Mouse (Mus musculus) kidney, embryonic 15.5 days (tissue): ENCODE results near the gene H2-T24. TPM values are rescaled to one million over a fixed set of nuclear protein-coding genes. Genes with fewer than 3 reads are reported as not detected.

Source experiments
- ATAC-seq: fragments of 200-750 bp; cut with Nextera tagmentation; replicated peaks from 2 replicates; pipeline ENCODE4 v1.8.0; 2017; ENCODE audit warnings: moderate TSS enrichment; ENCODE audit not compliant: low FRiP score
- H3K27ac ChIP-seq: fragments of 300-500 bp; sonication (generic); 2 replicates; pipeline ENCODE4 v1.5.1; 2015; ENCODE audit warnings: mild to moderate bottlenecking, inconsistent platforms
- H3K27me3 ChIP-seq: fragments of 300-500 bp; sonication (generic); 2 replicates; pipeline ENCODE4 v1.6.1; 2015; ENCODE audit warnings: inconsistent platforms
- H3K36me3 ChIP-seq: fragments of 300-500 bp; sonication (generic); 2 replicates; pipeline ENCODE4 v1.6.1; 2015; ENCODE audit warnings: inconsistent platforms
- H3K4me1 ChIP-seq: fragments of 300-500 bp; sonication (generic); 2 replicates; pipeline ENCODE4 v1.6.1; 2015; ENCODE audit warnings: inconsistent platforms
- H3K4me2 ChIP-seq: fragments of 300-500 bp; sonication (generic); 2 replicates; pipeline ENCODE4 v1.6.1; 2015; ENCODE audit warnings: moderate library complexity, mild to moderate bottlenecking, inconsistent platforms
- H3K4me3 ChIP-seq: fragments of 300-500 bp; sonication (generic); replicated peaks from 2 replicates; pipeline ENCODE4 v1.5.1; 2015; ENCODE audit warnings: mild to moderate bottlenecking, inconsistent platforms
- H3K9ac ChIP-seq: fragments of 300-500 bp; sonication (generic); 2 replicates; pipeline ENCODE4 v1.6.1; 2015; ENCODE audit warnings: mild to moderate bottlenecking, inconsistent platforms
- H3K9me3 ChIP-seq: fragments of 300-500 bp; sonication (generic); replicated peaks from 2 replicates; pipeline ENCODE4 v1.6.1; 2016; ENCODE audit warnings: inconsistent platforms
- WGBS: fragments of 180-500 bp; shearing (Covaris S2); methylation state at CpG from one replicate; pipeline ENCODE4 v1.1.7; 2015; ENCODE audit warnings: mixed read lengths; 5-methylcytosine and 5-hydroxymethylcytosine counted together
- polyA plus RNA-seq: library from polyadenylated mRNA; unstranded; fragments of >200 nt; fragmentation: Nextera tagmentation; extraction: Ambion mirVana; gene quantifications from 2 replicates; pipeline ENCODE4 v1.2.1, GENCODE M21; 2015

H2-T24 gene
- polyA plus RNA-seq, 1 experiment from 2014 or later: 3.5 TPM

DNA sequence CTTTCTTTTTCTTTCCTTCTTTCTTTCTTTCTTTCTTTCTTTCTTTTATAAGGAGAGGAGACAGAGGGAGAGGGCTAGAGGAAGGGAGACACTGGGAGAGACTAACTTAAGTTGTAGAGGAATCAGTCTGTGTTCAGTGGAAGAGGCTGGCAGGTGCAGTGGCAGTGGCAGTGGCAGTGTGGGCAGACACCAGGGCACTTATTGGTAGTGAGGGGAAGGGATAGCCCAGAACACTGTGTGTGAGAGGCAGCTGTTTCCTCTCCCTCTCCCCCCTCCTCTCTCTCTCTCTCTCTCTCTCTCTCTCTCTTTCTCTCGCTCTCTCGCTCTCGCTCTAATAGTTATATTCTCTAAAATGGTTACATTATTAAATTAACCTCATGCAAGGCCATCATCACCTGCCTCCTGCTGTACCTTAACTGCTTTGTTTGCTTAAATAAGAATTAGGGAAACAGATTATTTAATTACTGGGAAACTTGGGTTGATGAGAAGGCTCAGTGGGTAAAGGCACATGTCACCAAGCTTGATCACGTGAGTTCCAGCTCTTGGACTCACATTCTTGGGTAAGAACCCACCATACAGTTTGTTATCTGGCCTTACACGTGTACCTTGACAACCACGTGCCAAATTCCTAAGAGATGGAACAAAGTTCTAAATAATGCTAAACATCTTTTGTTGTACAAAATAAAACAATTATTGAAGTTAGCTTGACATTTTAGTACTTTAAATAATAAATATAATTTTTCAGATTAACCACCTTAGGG is 21.6 kb downstream of the H2-T24 start:
- H3K4me2 ChIP-seq: no peak overlapping the region
- no peak overlapping the region for H3K27ac ChIP-seq
- no peak for ATAC-seq
- H3K27me3 ChIP-seq: no peaks in the 10 kb centered on the region
- peaks cover 25% of the 10 kb centered on the region for H3K4me1 ChIP-seq
- WGBS: 84% methylated on average over 6 of the region's 6 CpGs
- no peak overlapping the region for H3K4me3 ChIP-seq
- no peaks in the 10 kb centered on the region for H3K9me3 ChIP-seq
- H3K36me3 ChIP-seq: no peaks in the 10 kb centered on the region
- H3K9ac ChIP-seq: no peak overlapping the region

GRCm38 (mm10) chr17:35997713-35998510 is 22.4 kb downstream of the H2-T24 start:
- Histone ChIP-seq H3K4me3 (no peak overlapping the region), H3K27ac (no peak overlapping the region), H3K4me2 (no peak overlapping the region), H3K4me1 (peaks cover 30% of the 10 kb centered on the region), H3K9me3 (no peaks in the 10 kb centered on the region), H3K36me3 (no peaks in the 10 kb centered on the region), H3K27me3 (no peaks in the 10 kb centered on the region), H3K9ac (no peak overlapping the region)
- 54% methylated on average over 12 of the region's 12 CpGs for WGBS
- no peak for ATAC-seq

DNA sequence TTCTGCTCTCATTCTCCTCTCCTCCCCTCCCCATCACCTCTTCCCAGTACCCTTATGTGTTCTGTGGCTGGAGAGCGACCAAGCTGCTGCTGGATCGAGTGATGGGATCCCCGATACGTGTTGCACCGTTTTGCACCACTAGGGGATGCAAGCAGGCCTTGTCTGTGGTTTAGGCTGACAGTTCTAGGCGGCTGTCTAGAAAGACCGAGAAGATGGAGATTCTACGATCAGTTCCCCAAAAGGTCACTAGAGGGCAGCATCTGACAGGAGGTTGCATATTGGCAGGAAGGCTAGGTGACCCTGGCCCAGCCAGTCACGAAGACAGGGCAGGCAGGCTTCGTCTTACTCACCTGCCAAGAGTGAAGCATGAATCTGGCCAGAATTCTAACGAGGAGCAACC is 23.4 kb downstream of the H2-T24 start:
- no peaks in the 10 kb centered on the region for H3K9me3 ChIP-seq
- peak; percentile 67 for ATAC-seq
- H3K4me2 ChIP-seq: no peak overlapping the region
- no peaks in the 10 kb centered on the region for H3K27me3 ChIP-seq
- H3K4me1 ChIP-seq: peaks cover 30% of the 10 kb centered on the region
- H3K36me3 ChIP-seq: no peaks in the 10 kb centered on the region
- no peak overlapping the region for H3K27ac ChIP-seq
- 3% methylated on average over 11 of the region's 11 CpGs for WGBS
- H3K9ac ChIP-seq: no peak overlapping the region
- no peak overlapping the region for H3K4me3 ChIP-seq

DNA sequence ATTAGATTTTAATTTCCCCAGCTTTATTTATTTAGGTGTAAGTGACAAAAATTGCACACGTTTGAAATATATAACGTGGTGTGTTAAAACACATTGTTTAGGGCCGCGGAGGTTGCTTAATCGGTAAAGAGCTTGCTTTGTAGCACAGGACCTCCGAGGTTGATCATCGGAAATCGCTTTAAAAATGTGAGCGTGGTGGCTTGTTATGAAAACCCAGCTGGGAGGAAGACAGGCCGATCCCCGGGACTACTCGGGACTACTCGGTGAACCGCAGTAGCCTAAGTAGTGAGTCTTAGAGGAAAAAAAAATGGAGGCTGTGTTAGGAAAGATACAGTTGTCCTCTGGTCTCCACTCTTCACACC is 25.5 kb downstream of the H2-T24 start:
- no peaks in the 10 kb centered on the region for H3K9me3 ChIP-seq
- H3K36me3 ChIP-seq: peaks cover 2% of the 10 kb centered on the region
- ATAC-seq: no peak
- H3K9ac ChIP-seq: peak overlapping the region; percentile 66
- H3K4me1 ChIP-seq: peaks cover 30% of the 10 kb centered on the region
- H3K4me3 ChIP-seq: peak overlapping the region; percentile 58
- H3K4me2 ChIP-seq: peak overlapping the region; percentile 71
- H3K27ac ChIP-seq: peak overlapping the region; percentile 51
- 1% methylated on average over 14 of the region's 14 CpGs for WGBS
- H3K27me3 ChIP-seq: no peaks in the 10 kb centered on the region

GRCm38 (mm10) chr17:35994175-35994878 is 26.0 kb downstream of the H2-T24 start:
- peak overlapping the region; percentile 58 for H3K4me3 ChIP-seq
- WGBS: 4% methylated on average over 31 of the region's 31 CpGs
- no peaks in the 10 kb centered on the region for H3K27me3 ChIP-seq
- no peaks in the 10 kb centered on the region for H3K9me3 ChIP-seq
- ATAC-seq: peak; percentile 59
- H3K36me3 ChIP-seq: peaks cover 7% of the 10 kb centered on the region
- H3K9ac ChIP-seq: peak overlapping the region; percentile 66
- peak overlapping the region; percentile 61 for H3K27ac ChIP-seq
- H3K4me1 ChIP-seq: peaks cover 30% of the 10 kb centered on the region
- H3K4me2 ChIP-seq: peak overlapping the region; percentile 71

GRCm38 (mm10) chr17:35993675-35994074 is 26.7 kb downstream of the H2-T24 start:
- Histone ChIP-seq H3K4me2 (peak overlapping the region; percentile 71), H3K27me3 (no peaks in the 10 kb centered on the region), H3K4me1 (peaks cover 30% of the 10 kb centered on the region), H3K27ac (no peak overlapping the region), H3K9ac (no peak overlapping the region), H3K36me3 (peaks cover 13% of the 10 kb centered on the region), H3K9me3 (no peaks in the 10 kb centered on the region), H3K4me3 (peak overlapping the region; percentile 58)
- ATAC-seq: peak; percentile 72
- whole genome bisulfite sequencing: 7% methylated on average over 17 of the region's 17 CpGs

DNA sequence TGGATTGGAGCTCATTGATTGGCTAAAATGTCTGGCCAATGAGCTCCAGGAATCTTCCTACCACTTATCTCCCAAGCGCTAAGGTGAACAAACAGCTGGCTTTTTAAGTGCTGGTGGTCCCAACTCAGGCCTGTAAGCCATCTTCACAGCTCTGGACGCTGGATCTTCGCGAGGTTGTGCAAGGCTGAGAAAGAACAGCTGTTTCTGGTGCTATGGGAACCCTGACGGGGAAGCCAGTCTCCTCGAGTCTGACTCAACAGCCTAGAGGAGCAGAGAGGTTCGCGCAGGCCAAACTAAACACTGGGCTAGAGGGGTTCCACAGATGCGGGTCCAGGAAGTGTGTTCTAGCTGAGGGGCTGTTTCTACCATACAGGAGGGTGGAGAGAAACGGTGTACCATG is 28.6 kb downstream of the H2-T24 start:
- WGBS: 29% methylated on average over 10 of the region's 10 CpGs
- H3K9ac ChIP-seq: no peak overlapping the region
- no peaks in the 10 kb centered on the region for H3K27me3 ChIP-seq
- H3K9me3 ChIP-seq: no peaks in the 10 kb centered on the region
- H3K4me1 ChIP-seq: peaks cover 21% of the 10 kb centered on the region
- no peak overlapping the region for H3K4me3 ChIP-seq
- no peak for ATAC-seq
- peaks cover 32% of the 10 kb centered on the region for H3K36me3 ChIP-seq
- no peak overlapping the region for H3K4me2 ChIP-seq
- no peak overlapping the region for H3K27ac ChIP-seq

DNA sequence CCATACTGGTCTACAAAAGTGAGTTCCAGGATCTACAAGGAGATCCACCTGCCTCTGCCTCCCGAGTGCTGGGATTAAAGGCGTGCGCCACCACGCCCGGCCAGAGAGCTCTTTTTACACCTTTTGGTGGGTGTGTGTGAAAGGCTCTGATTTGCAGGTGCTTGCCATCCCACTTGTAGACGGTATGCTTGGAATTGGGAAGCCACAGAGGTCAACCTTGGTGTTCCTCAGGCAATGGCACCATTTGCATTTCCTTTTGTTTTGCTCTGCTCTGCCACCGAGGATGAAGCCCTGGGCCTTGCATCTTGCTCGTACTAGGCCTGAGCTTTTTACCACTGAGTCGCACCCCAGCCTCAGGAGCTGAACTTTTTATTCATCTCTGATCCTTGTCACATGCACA is 38.6 kb downstream of the H2-T24 start:
- 93% methylated on average over 9 of the region's 9 CpGs for WGBS

DNA sequence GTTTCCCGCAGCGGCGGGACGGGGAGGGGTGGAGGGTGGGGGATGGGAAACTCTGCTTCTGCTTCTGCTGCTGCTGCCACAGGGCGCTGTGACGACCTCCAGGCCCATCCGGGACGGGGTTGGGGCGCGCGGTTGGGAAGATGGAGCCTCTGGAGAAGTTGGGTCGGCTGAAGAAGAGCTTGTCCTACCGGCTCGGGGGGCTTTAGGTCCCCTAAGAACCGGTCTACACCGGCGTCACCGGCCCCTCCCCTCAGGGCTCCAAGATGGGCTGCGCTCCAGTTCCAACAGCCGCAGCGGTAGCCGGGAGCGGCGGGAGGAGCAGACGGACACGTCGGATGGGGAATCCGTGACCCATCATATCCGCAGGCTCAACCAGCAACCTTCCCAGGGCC is 40.0 kb downstream of the H2-T24 start:
- WGBS: under 1% methylated on average over 28 of the region's 29 CpGs
- H3K4me1 ChIP-seq: peaks cover 18% of the 10 kb centered on the region
- ATAC-seq: peak; percentile 44
- peaks cover 49% of the 10 kb centered on the region for H3K36me3 ChIP-seq
- peak overlapping the region; percentile 96 for H3K27ac ChIP-seq
- H3K4me3 ChIP-seq: peak overlapping the region; percentile 78
- H3K9ac ChIP-seq: peak overlapping the region; percentile 86
- no peaks in the 10 kb centered on the region for H3K27me3 ChIP-seq
- peak overlapping the region; percentile 71 for H3K4me2 ChIP-seq
- no peaks in the 10 kb centered on the region for H3K9me3 ChIP-seq

More for the DNA sequence above, 38.6 kb downstream of the H2-T24 start:
- Histone ChIP-seq H3K27me3 (no peaks in the 10 kb centered on the region), H3K9ac (no peak overlapping the region), H3K36me3 (peaks cover 48% of the 10 kb centered on the region), H3K9me3 (no peaks in the 10 kb centered on the region), H3K4me3 (no peak overlapping the region), H3K4me2 (no peak overlapping the region), H3K27ac (no peak overlapping the region), H3K4me1 (peaks cover 18% of the 10 kb centered on the region)
- ATAC-seq: no peak

DNA sequence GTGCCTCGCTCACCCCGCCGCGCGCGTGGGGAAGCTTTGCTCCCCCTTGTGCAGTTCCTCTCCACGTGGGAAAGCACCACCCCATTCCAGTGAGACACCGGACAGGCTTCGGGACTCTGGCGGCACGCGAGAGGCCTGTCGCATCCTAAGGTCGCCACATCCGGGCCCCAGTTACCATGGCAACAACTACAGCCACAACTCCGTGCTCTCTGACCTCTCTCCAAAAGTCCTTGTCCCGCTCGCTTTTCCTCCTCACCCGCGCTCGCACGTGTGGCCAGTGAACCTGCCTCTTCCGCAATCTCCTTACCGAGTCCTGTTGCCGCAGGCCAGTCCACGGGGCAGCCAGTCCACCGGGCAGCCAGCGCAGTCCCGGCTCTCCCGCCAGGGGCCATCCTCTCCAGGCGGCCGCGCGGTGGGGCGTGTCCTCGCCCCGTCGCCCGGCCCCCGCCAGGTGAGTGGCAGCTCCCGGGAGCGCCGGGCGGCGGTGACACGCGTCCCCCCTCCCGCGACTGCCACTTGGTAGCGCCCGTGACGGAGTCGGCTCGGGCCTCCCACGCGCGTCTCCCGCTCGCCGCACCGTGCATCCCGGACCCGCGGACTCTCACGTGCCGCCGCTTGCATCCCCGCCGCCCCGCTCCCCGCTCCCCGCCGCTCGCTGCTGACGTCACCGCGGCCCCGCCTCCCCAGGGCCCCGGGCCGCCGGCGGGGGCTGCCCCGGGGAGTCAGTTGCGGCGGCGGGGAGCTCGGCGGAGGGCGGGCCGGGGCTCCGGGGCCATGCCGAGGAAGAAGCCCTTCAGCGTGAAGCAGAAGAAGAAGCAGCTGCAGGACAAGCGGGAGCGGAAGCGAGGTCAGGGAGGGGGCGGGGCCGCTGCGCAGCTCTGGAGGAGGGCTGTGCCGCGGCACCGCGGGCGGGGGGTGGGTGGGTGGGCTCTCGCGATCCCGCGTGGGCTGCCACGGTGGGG is 40.7 kb downstream of the H2-T24 start, which contains the start of the genes Gnl1 and Prr3:
TSS of gene Gnl1 (plus strand) at position 451 of the 962 bp plus-strand sequence.
TSS of gene Prr3 (minus strand) at position 836 of the 962 bp plus-strand sequence.
- no peaks in the 10 kb centered on the region for H3K27me3 ChIP-seq
- peak within 1 kb of the TSS; percentile 96 for H3K27ac ChIP-seq
- peaks cover 48% of the 10 kb centered on the region for H3K36me3 ChIP-seq
- H3K4me3 ChIP-seq: peak within 1 kb of the TSS; percentile 78
- peak within 1 kb of the TSS; percentile 71 for H3K4me2 ChIP-seq
- WGBS: under 1% methylated on average over 98 of the region's 109 CpGs
- H3K4me1 ChIP-seq: peaks cover 18% of the 10 kb centered on the region
- H3K9ac ChIP-seq: peak within 1 kb of the TSS; percentile 86
- ATAC-seq: peak; percentile 89
- no peaks in the 10 kb centered on the region for H3K9me3 ChIP-seq

- ATAC-seq: peak; percentile 79
- Histone ChIP-seq H3K4me3 (peak overlapping the region; percentile 78), H3K27ac (peak overlapping the region; percentile 96), H3K4me2 (peak overlapping the region; percentile 71), H3K27me3 (no peaks in the 10 kb centered on the region), H3K9me3 (no peaks in the 10 kb centered on the region), H3K36me3 (peaks cover 50% of the 10 kb centered on the region), H3K9ac (peak overlapping the region; percentile 86), H3K4me1 (peaks cover 18% of the 10 kb centered on the region)
- under 1% methylated on average over 41 of the region's 41 CpGs for WGBS
Observed at GRCm38 (mm10) chr17:35978811-35979400, 41.5 kb downstream of the H2-T24 start.
